Mouse (Mus musculus) G1E-ER4 (cell line): ENCODE results near the gene Rsf1. TPM values are rescaled to one million over a fixed set of nuclear protein-coding genes. Genes with fewer than 3 reads are reported as not detected.

Source experiments
- GATA1 ChIP-seq: IDR thresholded peaks from one replicate; pipeline ENCODE4 v1.8.0; 2012; ENCODE audit warnings: low read length, inconsistent platforms
- polyA plus RNA-seq: library from polyadenylated mRNA; stranded (reverse); fragments of >175 nt; gene quantifications from 2 replicates; pipeline ENCODE4 v1.2.3, GENCODE M21; 2012

Rsf1 gene
- polyA plus RNA-seq, 1 experiment: 15.0 TPM

DNA sequence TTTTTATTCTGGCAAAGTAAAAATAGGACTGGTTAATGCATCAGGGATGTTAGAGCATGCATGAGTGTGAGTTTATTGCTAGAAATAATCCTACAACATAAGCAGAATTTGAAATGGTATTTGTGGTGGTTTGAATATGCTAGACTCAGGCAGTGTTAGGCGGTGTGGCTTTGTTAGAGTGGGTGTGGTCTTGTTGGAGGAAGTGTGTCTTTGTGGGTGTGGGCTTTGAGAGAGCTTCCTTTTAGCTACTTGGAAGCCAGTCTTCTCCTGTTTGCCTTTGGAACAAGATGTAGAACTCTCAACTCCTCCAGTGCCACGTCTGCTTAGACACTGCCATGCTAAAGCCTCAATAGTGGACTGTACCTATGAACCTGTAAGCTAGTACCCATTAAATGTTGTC is 18.9 kb downstream of the Rsf1 start:
- no peak for TF ChIP-seq GATA1

DNA sequence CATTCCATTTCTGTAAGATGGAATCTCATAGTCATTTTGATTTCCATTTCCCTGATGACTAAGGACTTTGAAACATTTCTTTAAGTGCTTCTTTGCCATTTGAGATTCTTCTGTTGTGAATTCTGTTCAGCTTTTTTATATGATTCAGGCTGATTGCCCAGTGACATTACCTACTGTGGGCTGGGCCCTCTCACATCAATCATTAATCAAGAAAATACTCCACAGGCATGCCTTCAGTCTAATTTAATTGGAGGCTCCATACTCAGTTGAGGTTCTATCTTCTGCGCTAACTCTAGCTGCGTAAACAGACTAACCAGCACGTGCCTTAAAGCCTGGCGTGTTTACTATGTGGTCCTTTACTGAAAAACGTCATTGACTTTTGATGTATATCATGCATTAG is 41.7 kb downstream of the Rsf1 start:
- TF ChIP-seq GATA1: no peak

DNA sequence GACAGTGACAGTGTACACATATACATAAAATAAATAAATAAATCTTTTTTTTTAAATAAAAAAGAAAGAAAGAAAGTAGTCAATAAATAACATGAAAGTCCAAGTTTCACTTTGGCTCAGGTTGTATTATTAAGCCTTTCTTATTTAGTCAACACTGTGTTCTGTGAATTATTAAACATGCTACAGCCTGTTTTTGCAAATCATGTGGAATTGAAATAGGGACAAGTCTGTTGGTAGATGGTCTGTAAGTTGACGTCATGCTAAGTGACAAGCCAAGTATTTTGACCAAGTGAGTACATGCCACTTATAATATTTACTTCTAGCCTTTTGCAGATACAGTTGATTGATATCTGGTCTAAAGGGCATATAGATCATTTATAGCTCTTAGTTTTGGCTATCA is 43.0 kb downstream of the Rsf1 start:
- TF ChIP-seq GATA1: no peak

DNA sequence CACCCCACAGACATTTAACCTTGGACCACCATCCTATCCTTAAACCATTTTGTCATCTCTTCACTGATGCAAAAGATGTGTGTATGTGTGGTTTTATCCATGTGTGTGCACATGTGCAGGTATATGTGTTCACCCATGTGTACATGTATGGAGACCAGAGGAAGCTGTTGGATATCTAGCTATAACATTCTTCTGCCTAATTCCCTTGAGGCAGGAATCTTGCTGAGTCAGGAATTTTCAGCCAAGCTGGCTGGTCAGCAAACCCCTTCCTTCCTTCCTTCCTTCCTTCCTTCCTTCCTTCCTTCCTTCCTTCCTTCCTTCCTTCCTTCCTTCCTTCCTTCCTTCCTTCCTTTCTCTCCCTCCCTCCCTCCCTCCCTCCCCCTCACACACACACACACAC is 43.7 kb downstream of the Rsf1 start:
- TF ChIP-seq GATA1: no peak

DNA sequence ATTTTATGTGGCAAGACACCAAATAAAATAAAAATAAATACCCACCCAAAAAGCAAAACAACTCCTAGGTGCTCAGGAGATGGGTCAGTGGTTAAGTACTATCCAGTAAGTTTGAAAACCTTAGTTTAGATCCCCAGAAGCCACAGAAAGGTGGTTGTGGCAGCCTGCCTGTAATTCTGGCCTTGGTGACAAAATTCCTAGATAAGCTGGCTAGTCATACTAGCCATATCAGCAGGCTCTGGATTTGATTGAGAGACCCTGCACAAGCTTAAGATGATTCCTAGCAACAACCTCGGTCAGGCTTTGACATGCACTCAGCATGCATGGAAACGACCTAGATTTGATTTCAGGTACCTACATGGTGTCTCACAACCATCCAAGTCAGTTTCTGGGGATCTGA is 49.7 kb downstream of the Rsf1 start:
- no peak for TF ChIP-seq GATA1

DNA sequence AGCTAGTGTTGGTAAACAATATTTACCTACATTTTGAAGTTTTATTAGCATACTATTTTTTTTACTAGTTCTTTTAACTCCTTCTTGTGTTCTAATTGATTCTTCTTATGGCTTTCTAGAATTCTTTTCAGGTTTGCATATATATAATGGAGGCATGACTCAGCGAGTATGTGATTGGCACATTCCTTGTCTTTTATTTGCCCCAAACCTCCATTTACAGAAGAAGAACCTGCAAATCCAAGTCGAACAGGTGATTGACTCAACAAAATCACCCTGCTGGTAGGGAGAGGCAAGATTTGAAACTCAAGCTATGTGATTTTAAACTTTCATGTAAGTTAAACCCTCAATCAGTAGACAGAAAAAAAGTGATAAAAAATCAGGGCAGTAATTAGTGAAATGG is 51.6 kb downstream of the Rsf1 start:
- TF ChIP-seq GATA1: no peak

DNA sequence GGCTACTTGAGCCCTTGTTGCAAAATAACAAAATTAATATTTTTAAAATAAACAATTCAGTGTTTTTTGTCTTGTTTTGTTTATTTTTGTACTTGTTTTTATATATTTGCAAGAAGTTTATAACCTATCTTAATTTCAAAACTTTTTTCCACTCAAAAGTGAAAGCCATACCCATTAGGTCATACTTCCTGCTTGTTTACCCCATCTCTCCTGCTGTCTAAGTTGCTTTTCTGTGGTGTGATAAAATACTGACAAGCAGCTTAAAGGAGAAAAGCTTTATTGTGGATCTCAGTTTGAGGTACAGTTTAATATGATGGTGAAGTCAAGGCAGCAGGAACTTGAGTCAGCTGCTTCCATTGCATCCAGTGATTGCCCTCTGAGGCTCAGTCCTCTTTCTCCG is 53.2 kb downstream of the Rsf1 start:
- TF ChIP-seq GATA1: no peak

DNA sequence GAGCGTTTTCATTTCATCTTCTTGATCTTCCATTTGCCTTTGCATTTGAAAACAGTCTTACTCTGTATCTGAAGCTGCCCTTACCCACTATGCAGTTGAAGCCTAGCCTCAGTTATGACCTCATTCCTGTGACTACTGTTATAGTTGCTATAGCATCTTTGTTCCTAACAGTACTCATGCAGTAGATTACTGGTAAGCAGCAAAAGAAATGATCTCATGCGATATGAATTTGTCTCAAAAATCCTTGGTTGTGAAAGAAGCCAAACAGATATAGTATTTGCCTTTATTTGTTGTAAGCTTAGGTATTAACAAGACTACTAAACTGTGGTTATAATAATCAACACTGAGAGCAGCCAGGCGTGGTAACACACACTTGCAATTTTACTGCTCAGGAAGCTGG is 65.4 kb downstream of the Rsf1 start:
- TF ChIP-seq GATA1: no peak

DNA sequence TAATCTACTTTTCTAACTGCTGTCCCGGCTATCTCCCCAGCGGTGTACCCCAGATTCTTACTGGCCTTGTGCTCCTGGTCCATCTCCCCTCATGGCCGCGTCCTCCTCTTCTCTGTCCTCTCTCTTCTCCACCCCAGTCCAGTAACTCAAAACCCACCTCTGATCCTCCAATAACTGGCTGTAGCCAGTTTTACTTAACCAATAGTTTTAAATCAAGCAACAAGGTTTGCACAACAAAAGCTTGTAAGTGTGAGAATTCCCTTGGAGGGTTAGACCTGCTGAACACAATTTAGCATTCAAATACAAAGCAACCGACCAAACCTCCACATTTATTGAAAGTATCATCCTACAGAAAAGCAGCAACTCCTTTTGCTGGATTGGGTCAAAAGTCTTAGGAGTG is 68.0 kb downstream of the Rsf1 start:
- no peak for TF ChIP-seq GATA1

DNA sequence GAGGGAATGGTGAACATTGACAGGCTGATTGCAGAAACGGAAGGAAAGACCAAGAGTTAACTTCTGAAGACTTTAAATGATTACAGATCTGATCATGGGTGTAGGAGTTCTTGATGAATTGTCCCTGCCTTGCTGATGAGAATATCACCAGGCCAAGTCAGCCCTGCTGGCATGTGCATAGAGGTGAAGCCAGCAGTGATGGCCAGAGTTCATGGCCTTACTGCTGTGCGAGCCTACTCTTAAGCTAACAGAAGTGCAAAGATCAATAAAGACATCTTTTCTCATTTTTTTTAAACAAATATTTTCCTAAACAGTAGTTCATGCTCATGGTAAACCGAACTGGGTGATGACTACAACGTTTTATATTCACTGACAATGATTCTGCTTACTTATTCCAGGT is 71.0 kb downstream of the Rsf1 start:
- TF ChIP-seq GATA1: no peak

DNA sequence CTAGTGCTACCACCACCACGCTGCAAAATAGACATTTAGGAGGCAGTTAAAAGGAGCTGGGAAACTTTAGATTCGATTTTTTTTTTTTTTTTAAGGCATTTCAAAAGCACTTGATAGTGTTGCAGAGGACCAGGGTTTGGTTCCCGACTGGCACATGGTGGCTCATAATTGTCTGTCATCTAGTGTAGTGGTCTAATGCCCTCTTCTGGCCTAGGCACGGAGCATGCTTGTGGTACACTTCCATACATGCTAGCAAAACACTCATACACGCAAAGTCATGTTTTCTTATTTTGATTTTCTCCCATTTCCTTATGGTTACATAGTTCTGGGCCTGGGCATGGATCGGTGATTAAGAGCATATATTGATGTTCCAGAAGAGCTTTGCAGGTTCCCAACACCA is 76.5 kb downstream of the Rsf1 start:
- no peak for TF ChIP-seq GATA1

DNA sequence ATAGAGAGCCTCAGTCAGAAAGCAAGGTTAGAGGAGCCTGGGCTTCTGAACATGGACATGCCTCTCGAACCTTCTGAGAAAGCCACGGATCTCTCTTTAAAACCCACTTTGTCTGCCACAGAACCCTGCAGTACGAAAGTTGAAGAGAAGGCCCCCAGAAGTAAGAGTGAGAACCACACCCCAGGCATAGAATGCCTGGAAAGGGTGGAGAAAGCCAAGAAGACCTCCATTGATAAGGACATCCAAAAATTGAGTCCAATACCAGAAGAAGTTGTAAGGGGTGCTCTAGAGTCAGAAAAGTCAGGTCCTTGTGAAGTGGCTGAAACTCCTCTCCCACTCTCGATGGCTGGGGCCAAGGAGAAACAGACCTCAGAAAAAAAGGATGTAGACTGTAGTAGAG is 81.9 kb downstream of the Rsf1 start:
- TF ChIP-seq GATA1: no peak

DNA sequence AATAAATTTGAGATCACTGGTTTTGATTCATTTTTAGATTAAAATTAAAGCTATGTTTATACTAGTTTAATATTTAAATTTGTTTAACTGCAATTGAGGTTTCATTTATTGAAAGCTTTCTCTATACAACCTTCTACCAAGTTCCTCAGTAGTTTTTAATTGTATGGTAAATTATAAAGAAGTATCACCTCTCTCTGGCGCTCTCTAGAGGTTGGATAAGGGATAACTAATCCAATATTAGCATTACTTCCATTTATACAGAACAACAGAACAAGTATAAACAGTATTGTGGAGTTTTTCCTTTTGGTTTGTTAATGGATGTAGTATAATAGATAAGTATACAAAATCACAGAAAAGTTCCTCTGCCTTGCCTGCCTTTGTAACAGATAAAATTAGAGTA is 99.5 kb downstream of the Rsf1 start:
- no peak for TF ChIP-seq GATA1

DNA sequence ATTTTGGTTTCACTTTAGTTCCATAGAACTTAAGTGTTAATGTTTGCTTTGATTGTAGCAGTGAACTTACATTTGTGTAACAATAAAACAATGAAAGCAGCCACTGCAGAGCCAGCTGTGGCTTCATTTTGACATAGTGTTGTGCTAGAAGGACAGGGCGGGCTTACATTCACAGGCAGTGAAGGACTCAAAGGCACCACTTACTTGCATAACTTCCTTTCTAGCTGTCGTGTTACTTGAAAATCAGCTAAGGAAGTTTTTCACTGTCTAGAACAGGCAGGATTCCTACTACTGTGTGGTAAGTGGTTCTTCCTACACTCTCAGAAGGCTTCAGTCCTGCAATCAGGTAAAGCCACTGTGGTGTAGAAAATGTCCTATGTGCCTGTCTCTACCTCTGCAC is 108.1 kb downstream of the Rsf1 start:
- no peak for TF ChIP-seq GATA1

DNA sequence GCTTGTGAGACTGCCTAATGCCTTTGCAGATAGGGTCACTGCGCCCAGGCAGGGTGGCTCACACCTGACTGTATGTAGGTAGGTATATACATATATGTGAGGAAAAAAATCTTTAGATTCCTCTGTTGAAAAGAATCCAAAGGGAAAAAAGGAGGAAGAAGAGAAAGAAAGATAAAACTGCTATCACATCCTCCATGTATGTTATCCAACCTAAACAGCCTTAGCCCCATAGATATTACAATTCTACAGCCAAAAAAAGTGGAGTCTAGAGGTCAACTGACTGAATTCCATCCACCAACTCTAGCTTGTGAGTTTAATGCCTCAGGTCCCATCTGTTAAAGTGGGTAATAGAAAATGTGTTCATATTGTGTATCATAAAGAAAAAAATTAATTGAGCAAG is 115.8 kb downstream of the Rsf1 start:
- TF ChIP-seq GATA1: no peak

DNA sequence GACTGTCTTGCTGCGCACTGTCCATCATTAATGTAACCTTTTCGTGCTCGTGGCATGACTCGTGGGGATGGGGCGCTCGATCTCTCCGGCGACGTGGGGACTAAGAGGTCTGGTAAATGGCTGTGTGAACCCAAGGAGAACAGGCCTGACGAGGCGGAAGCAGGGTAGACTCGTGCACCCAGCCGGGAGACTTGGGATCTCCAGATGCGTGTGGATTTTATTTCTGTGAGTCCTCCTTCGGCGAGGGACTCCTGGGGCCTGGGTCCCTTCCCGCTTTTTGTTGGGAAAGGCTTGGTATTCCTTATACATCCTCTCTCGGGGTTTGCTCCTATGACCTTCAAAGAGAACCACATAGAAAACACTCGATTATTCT is 116.4 kb downstream of the Rsf1 start:
- no peak for TF ChIP-seq GATA1

DNA sequence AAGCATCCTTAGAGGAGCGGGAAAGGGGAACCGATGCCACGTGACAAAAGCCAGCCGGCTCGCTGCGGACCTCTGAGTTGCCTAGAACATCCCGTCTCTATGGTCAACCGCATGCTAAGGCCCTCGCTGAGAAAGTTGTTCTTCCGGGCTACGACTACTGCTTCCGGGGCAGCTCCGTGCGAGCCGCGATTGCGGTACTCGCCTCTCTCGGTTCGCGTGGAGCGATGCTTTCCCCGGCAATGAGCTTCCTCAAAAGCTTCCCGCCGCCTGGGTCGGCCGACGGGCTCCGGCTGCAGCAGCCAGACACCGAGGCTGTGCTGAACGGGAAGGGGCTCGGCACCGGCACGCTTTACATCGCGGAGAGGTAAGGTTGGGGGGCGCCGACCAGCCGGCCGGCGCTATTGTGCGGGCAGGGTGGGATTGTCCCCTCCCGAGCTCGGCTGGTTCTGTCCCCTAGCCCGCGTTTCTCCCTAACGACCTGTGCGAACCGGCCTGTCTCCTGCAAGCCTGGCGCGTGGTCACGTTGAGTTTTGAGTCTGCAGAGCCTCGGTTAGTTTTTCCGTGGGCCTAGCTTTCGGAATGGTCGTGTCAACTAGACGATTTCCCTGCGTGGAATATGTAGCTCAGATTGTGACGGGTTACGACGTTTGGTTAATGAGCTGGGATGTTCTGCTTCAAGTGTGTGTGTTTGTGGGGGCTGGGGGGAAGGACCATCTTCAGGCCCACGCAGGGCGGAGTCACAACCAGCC is 117.0 kb downstream of the Rsf1 start, which contains the start of gene Clns1a:
Clns1a (plus strand) TSS at position 129 of the 749 bp plus-strand sequence.
- TF ChIP-seq GATA1: no peak

DNA sequence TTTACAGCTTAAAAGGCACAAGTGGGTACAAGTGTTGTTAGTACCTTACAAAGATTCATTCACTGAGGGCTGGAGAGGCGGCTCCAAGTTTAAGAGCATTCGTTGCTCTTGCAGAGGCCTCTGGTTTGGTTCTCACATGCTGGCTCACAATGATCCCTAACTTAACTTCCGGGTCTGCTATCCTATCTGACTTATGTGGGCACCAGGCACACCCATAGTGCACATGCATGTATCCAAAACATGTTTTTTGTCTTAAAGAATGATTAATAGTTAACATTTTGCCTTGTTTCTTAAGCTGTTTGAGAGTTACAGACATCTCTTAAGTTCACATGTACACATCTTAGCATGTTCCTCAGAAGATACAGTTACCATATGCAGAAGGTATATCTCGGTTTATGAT is 120.5 kb downstream of the Rsf1 start:
- no peak for TF ChIP-seq GATA1
